In the genomic region with DNA sequence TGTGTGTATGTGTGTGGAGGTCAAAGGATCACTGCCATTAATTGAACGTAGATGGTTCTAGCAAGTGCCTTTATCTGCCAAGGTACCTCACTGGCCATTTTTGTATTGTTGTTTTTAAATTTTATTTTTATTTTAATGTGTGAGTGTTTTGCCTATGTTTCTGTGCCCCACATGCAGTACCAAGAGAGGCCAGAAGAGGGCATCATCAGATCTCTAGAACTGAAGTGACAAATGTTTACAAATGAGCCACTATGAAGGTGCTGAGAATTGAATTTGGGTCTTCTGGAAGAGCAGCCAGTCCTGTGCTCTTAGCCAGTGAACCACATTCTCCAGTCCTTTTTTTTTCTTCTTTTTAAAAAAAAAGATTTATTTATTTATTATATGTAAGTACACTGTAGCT, we compare ENCODE assay signal across 9 mouse cellular contexts. TPM values are rescaled to one million over a fixed set of nuclear protein-coding genes. Genes with fewer than 3 reads are reported as not detected.
DNase-seq lines count a peak whose midpoint lies in the region; ATAC-seq lines count a peak whose summit lies in the region.
"Had no signal": no experiment of that assay in that cellular context is flagged by ENCODE, and none has a peak within 500 bp of the region (broad histone marks: within the 10 kb centered on the region; RNA-seq: fewer than 3 reads in every experiment).

No protein-coding gene starts in this region.

- no peaks in the 10 kb centered on the region for H3K27me3 ChIP-seq in kidney, embryonic 15.5 days

- H3K4me3 ChIP-seq in kidney, embryonic 15.5 days (replicated peaks), result no peak overlapping the region

- H3K36me3 ChIP-seq in kidney, embryonic 15.5 days, result no peaks in the 10 kb centered on the region

- peak; percentile 59 for DNase-seq in kidney, adult 18-20 months
- peak; percentile 73 for DNase-seq in A20 (ENCODE audit: low read depth, low spot score)
- peak; percentile 84 for DNase-seq in CD4-positive, CD25-positive, alpha-beta regulatory T cell, adult 2 months (ENCODE audit: low read depth, low spot score)
- DNase-seq in lung, postnatal 14 days, result peak; percentile 68
- no peak for DNase-seq in urinary bladder, postnatal 10 days (ENCODE audit: low spot score)

- 70% methylated on average over 1 of the region's 1 CpGs for WGBS in kidney, embryonic 15.5 days

- H3K27ac ChIP-seq in kidney, embryonic 15.5 days, result no peak overlapping the region

- peaks cover 11% of the 10 kb centered on the region for H3K4me1 ChIP-seq in kidney, embryonic 15.5 days

- H3K4me2 ChIP-seq in kidney, embryonic 15.5 days, result no peak overlapping the region

- no peak for ATAC-seq in kidney, embryonic 15.5 days (replicated peaks; ENCODE audit: low FRiP score)
- 0 out of 2 replicates have a peak, but pooled peaks have one; percentile 29 for ATAC-seq in common myeloid progenitor, adult 5-6 weeks (replicated peaks; ENCODE audit: low read depth, poor library complexity, severe bottlenecking)
- no peak; the same call in 1 of the 2 replicates for ATAC-seq in granulocyte monocyte progenitor cell, adult 5-6 weeks (replicated peaks; ENCODE audit: poor library complexity, severe bottlenecking)

- no peak overlapping the region for H3K9ac ChIP-seq in kidney, embryonic 15.5 days

- H3K9me3 ChIP-seq in kidney, embryonic 15.5 days (replicated peaks), result no peaks in the 10 kb centered on the region

RNA-seq across cellular contexts. Expression of a gene that starts 5.5 kb away (rescaled TPM):
- polyA plus RNA-seq in kidney, embryonic 15.5 days (2015; fragmentation: Nextera tagmentation; extraction: Ambion mirVana), result 9.6 and 10.1 TPM in 2 replicates
- total RNA-seq in common myeloid progenitor, adult 5-6 weeks (2017), result 1.0 and 1.3 TPM in 2 replicates
- 1.8 and 5.0 TPM in 2 replicates for total RNA-seq in granulocyte monocyte progenitor cell, adult 5-6 weeks (2014; fragmentation: Nextera tagmentation)
- total RNA-seq in granulocyte monocyte progenitor cell, adult 5-6 weeks (2017), result 0.90 TPM in 1 of 2 replicates, not detected in the other

RNA-seq across cellular contexts. Expression of a gene that starts 11.1 kb away (rescaled TPM):
- 0.30 TPM in 1 of 2 replicates, not detected in the other for polyA plus RNA-seq in kidney, embryonic 15.5 days (2015; fragmentation: Nextera tagmentation; extraction: Ambion mirVana)
- total RNA-seq in common myeloid progenitor, adult 5-6 weeks (2017), result not detected in 2 replicates
- total RNA-seq in granulocyte monocyte progenitor cell, adult 5-6 weeks (2014; fragmentation: Nextera tagmentation), result not detected in 2 replicates
- not detected in 2 replicates for total RNA-seq in granulocyte monocyte progenitor cell, adult 5-6 weeks (2017)
- total RNA-seq: left cerebral cortex, postnatal 25 days had no signal

RNA-seq across cellular contexts. Expression of a gene that starts 25.8 kb away (rescaled TPM):
- 29.4 and 29.9 TPM in 2 replicates for polyA plus RNA-seq in kidney, embryonic 15.5 days (2015; fragmentation: Nextera tagmentation; extraction: Ambion mirVana)
- total RNA-seq in common myeloid progenitor, adult 5-6 weeks (2017), result 4.8 and 5.9 TPM in 2 replicates
- 17.1 and 20.2 TPM in 2 replicates for total RNA-seq in granulocyte monocyte progenitor cell, adult 5-6 weeks (2014; fragmentation: Nextera tagmentation)
- 6.4 and 8.1 TPM in 2 replicates for total RNA-seq in granulocyte monocyte progenitor cell, adult 5-6 weeks (2017)

RNA-seq across cellular contexts. Expression of a gene that starts 34.4 kb away (rescaled TPM):
- polyA plus RNA-seq in kidney, embryonic 15.5 days (2015; fragmentation: Nextera tagmentation; extraction: Ambion mirVana), result 179 and 189 TPM in 2 replicates
- total RNA-seq in common myeloid progenitor, adult 5-6 weeks (2017), result 79.8 and 122 TPM in 2 replicates
- 97.2 and 120 TPM in 2 replicates for total RNA-seq in granulocyte monocyte progenitor cell, adult 5-6 weeks (2014; fragmentation: Nextera tagmentation)
- 92.2 and 107 TPM in 2 replicates for total RNA-seq in granulocyte monocyte progenitor cell, adult 5-6 weeks (2017)
